Mouse (Mus musculus) intestine, postnatal 0 days (tissue): ENCODE measurements around the gene Slc25a19. TPM values are rescaled to one million over a fixed set of nuclear protein-coding genes. Genes with fewer than 3 reads are reported as not detected.

Experiments used
- ATAC-seq: fragments of 200-750 bp; cut with Nextera tagmentation; 2 replicates; pipeline ENCODE4 v1.8.0; 2017; ENCODE audit warnings: mild to moderate bottlenecking, moderate TSS enrichment, moderate library complexity
- H3K27ac ChIP-seq: fragments of 300-500 bp; sonication (generic); 2 replicates; pipeline ENCODE4 v1.5.1; 2014; ENCODE audit warnings: mild to moderate bottlenecking, low read depth, low read length, moderate library complexity
- H3K27me3 ChIP-seq: fragments of 300-500 bp; sonication (generic); replicated peaks from 2 replicates; pipeline ENCODE4 v1.6.1; 2014; ENCODE audit warnings: low read length, mixed read lengths; ENCODE audit not compliant: control insufficient read depth, insufficient read depth
- H3K36me3 ChIP-seq: fragments of 300-500 bp; sonication (generic); 2 replicates; pipeline ENCODE4 v1.6.1; 2014; ENCODE audit warnings: mild to moderate bottlenecking, moderate library complexity; ENCODE audit not compliant: control insufficient read depth, insufficient read depth
- H3K4me1 ChIP-seq: fragments of 300-500 bp; sonication (generic); replicated peaks from 2 replicates; pipeline ENCODE4 v1.6.1; 2014; ENCODE audit warnings: antibody characterized with exemption, low read length, mixed read lengths; ENCODE audit not compliant: control insufficient read depth, insufficient read depth
- H3K4me2 ChIP-seq: fragments of 300-500 bp; sonication (generic); replicated peaks from 2 replicates; pipeline ENCODE4 v1.6.1; 2014; ENCODE audit warnings: low read depth, mild to moderate bottlenecking, moderate library complexity
- H3K4me3 ChIP-seq: fragments of 300-500 bp; sonication (generic); 2 replicates; pipeline ENCODE4 v1.5.1; 2014; ENCODE audit warnings: low read depth, low read length
- H3K9ac ChIP-seq: fragments of 300-500 bp; sonication (generic); 2 replicates; pipeline ENCODE4 v1.6.1; 2014; ENCODE audit warnings: mild to moderate bottlenecking, low read depth, low read length
- H3K9me3 ChIP-seq: fragments of 300-500 bp; sonication (generic); 2 replicates; pipeline ENCODE4 v1.6.1; 2016; ENCODE audit warnings: mixed run types; ENCODE audit not compliant: control insufficient read depth
- CTCF ChIP-seq: sonication (generic); IDR thresholded peaks from 2 replicates; pipeline ENCODE4 v1.5.1; 2016; ENCODE audit warnings: low read depth, mild to moderate bottlenecking, control low read depth, antibody characterized with exemption, moderate library complexity
- WGBS: fragments of 180-500 bp; shearing (Covaris S2); extraction: QIAGEN DNeasy Blood & Tissue Kit; methylation state at CpG from one replicate; pipeline ENCODE4 v1.1.7; 2014; 5-methylcytosine and 5-hydroxymethylcytosine counted together
- polyA plus RNA-seq: library from polyadenylated mRNA; unstranded; fragments of >200 nt; fragmentation: Nextera tagmentation; extraction: Ambion mirVana; gene quantifications from 2 replicates; pipeline ENCODE4 v1.2.1, GENCODE M21; 2015

Gene Slc25a19
- polyA plus RNA-seq, 1 experiment from 2014 or later, result 19.1 TPM

GRCm38 (mm10) chr11:115604304-115604696 lies 23.8 kb downstream of the Slc25a19 start:
- Histone ChIP-seq H3K27ac (peak overlapping the region; percentile 92), H3K4me3 (peak overlapping the region; percentile 98), H3K9me3 (no peaks in the 10 kb centered on the region), H3K4me2 (peak overlapping the region; percentile 93), H3K4me1 (no peaks in the 10 kb centered on the region), H3K36me3 (peaks cover 35% of the 10 kb centered on the region), H3K9ac (peak overlapping the region; percentile 95), H3K27me3 (no peaks in the 10 kb centered on the region)
- peak; percentile 13; the same call in 1 of the 2 replicates for ATAC-seq
- WGBS, result under 1% methylated on average over 26 of the region's 26 CpGs
- no peak for TF ChIP-seq CTCF

GRCm38 (mm10) chr11:115603476-115604303 lies 24.4 kb downstream of the Slc25a19 start, which contains the start of the genes Mrps7 and Gga3:
TSS of gene Mrps7 (plus strand) at chr11:115603925.
TSS of gene Gga3 (minus strand) at chr11:115604051.
- H3K4me1 ChIP-seq, result no peaks in the 10 kb centered on the region
- H3K36me3 ChIP-seq, result peaks cover 29% of the 10 kb centered on the region
- H3K27me3 ChIP-seq, result no peaks in the 10 kb centered on the region
- H3K4me2 ChIP-seq, result peak within 1 kb of the TSS; percentile 93
- under 1% methylated on average over 88 of the region's 93 CpGs for WGBS
- peak within 1 kb of the TSS; percentile 92 for H3K27ac ChIP-seq
- 0 out of 2 replicates have a peak, but pooled peaks have one; percentile 12 for TF ChIP-seq CTCF
- no peaks in the 10 kb centered on the region for H3K9me3 ChIP-seq
- ATAC-seq, result peak; percentile 97
- peak within 1 kb of the TSS; percentile 98 for H3K4me3 ChIP-seq
- H3K9ac ChIP-seq, result peak within 1 kb of the TSS; percentile 95

DNA sequence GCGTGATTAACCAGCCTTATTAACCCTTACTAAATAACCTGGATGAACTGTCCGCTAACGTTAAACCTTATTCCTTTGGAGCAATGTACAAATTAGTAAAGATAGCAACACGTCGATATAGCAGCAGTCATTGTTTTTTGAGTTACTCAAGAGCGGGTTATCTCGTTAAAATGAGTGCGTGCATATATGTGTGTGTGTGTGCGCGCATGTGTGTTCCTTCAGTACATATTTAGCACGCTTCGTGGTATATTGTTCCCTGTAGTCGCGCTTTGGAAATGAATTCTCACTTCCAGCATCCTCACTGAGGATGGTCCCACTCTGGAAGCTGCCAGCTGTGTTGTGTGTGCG lies 25.0 kb downstream of the Slc25a19 start:
- Histone ChIP-seq H3K27me3 (no peaks in the 10 kb centered on the region), H3K4me1 (no peaks in the 10 kb centered on the region), H3K27ac (peak overlapping the region; percentile 92), H3K9ac (peak overlapping the region; percentile 95), H3K4me2 (peak overlapping the region; percentile 93), H3K4me3 (peak overlapping the region; percentile 98), H3K36me3 (peaks cover 23% of the 10 kb centered on the region), H3K9me3 (no peaks in the 10 kb centered on the region)
- no peak for TF ChIP-seq CTCF
- 3% methylated on average over 15 of the region's 15 CpGs for WGBS
- no peak for ATAC-seq

DNA sequence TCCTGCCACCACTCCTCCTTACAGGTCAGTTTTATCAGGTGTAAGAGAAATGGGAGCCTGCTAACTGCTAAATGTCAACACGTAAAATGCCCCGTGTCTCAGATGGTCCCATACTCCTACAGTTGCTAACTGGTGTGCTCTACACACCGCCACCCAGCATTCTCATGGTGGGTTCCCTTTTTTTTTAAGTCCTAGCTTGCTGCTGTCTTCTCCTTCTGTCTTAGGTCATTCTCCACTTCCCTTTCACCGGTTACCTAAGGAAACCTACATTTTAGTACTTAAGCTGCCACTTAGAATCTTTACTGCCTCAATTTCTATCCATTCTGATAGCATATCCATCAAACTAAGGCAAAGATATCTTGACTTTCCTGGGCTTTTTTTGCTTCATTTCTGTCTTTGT lies 26.9 kb downstream of the Slc25a19 start:
- no peak for ATAC-seq
- 91% methylated on average over 4 of the region's 4 CpGs for WGBS
- no peaks in the 10 kb centered on the region for H3K9me3 ChIP-seq
- TF ChIP-seq CTCF, result no peak
- no peak overlapping the region for H3K27ac ChIP-seq
- no peaks in the 10 kb centered on the region for H3K4me1 ChIP-seq
- H3K36me3 ChIP-seq, result peaks cover 9% of the 10 kb centered on the region
- H3K4me2 ChIP-seq, result no peak overlapping the region
- no peak overlapping the region for H3K9ac ChIP-seq
- H3K27me3 ChIP-seq, result no peaks in the 10 kb centered on the region
- H3K4me3 ChIP-seq, result no peak overlapping the region

GRCm38 (mm10) chr11:115600743-115601142 lies 27.4 kb downstream of the Slc25a19 start:
- Histone ChIP-seq H3K4me2 (no peak overlapping the region), H3K27me3 (no peaks in the 10 kb centered on the region), H3K4me3 (no peak overlapping the region), H3K36me3 (peaks cover 6% of the 10 kb centered on the region), H3K27ac (no peak overlapping the region), H3K9ac (no peak overlapping the region), H3K4me1 (no peaks in the 10 kb centered on the region), H3K9me3 (no peaks in the 10 kb centered on the region)
- no peak for TF ChIP-seq CTCF
- no peak for ATAC-seq
- whole genome bisulfite sequencing, result 92% methylated on average over 15 of the region's 15 CpGs

DNA sequence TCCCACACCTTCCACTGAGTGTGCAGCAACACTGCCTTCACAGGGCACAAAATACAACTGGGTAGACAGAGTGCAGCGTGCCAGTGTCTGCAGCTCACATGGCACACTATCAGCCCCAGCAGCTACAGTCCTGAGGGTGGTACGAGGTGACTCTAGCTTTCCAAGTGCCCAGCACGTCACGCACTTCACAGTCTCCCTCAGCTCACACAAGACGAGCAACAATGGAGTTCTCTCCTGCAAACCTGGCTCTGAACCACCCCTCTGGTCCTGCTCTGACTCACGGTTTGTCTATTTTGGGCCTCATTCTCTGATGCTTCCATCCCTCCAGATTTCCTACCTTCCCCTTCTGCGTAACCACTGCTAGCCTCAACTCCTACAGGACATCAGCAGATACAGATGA lies 28.4 kb downstream of the Slc25a19 start:
- Histone ChIP-seq H3K9ac (no peak overlapping the region), H3K9me3 (no peaks in the 10 kb centered on the region), H3K36me3 (peaks cover 9% of the 10 kb centered on the region), H3K4me2 (no peak overlapping the region), H3K4me3 (no peak overlapping the region), H3K4me1 (no peaks in the 10 kb centered on the region), H3K27ac (no peak overlapping the region), H3K27me3 (no peaks in the 10 kb centered on the region)
- no peak for ATAC-seq
- WGBS, result 93% methylated on average over 7 of the region's 7 CpGs
- no peak for TF ChIP-seq CTCF
